Mouse (Mus musculus) ES-E14 (cell line): ENCODE measurements around the gene Selenop. TPM values are rescaled to one million over a fixed set of nuclear protein-coding genes. Genes with fewer than 3 reads are reported as not detected.
"Not testable (repeated sequence)": the region's sequence is repeated elsewhere in the genome, so short reads cannot be mapped to it uniquely, and the experiment has no call there.

ENCODE experiments used
- DNase-seq: peaks from one replicate; pipeline ENCODE4 v3.0.0-alpha.2; 2013; ENCODE audit warnings: low read depth, low spot score
- H3K27ac ChIP-seq: 2 replicates; pipeline ENCODE4 v1.5.1; 2012; ENCODE audit warnings: low read depth, mild to moderate bottlenecking, low read length, moderate library complexity, mixed read lengths; ENCODE audit not compliant: poor library complexity, insufficient read depth, severe bottlenecking
- H3K36me3 ChIP-seq: 2 replicates; pipeline ENCODE4 v1.6.1; 2012; ENCODE audit warnings: mild to moderate bottlenecking, low read length, moderate library complexity, mixed read lengths; ENCODE audit not compliant: control insufficient read depth, poor library complexity, insufficient read depth, severe bottlenecking
- H3K4me1 ChIP-seq, 2 experiments: fragments of 150-350 bp in 1 of 2; sonication (generic) in 1 of 2; 2 replicates each; pipeline ENCODE4 v1.6.1; 2012; ENCODE audit warnings: low read length in 2 of 2, mild to moderate bottlenecking in 1 of 2, mixed read lengths in 1 of 2; ENCODE audit not compliant: control insufficient read depth in 2 of 2, insufficient read depth in 2 of 2, poor library complexity in 1 of 2
- H3K4me3 ChIP-seq, 2 experiments: fragments of 150-350 bp in 1 of 2; sonication (generic) in 1 of 2; 2 replicates each; pipeline ENCODE4 v1.5.1; 2012; ENCODE audit warnings: low read length in 2 of 2, low read depth in 1 of 2, mild to moderate bottlenecking in 1 of 2, mixed read lengths in 1 of 2; ENCODE audit not compliant: insufficient read depth in 1 of 2, poor library complexity in 1 of 2, severe bottlenecking in 1 of 2
- H3K9ac ChIP-seq: 2 replicates; pipeline ENCODE4 v1.6.1; 2012; ENCODE audit warnings: low read depth, mild to moderate bottlenecking, low read length, mixed read lengths; ENCODE audit not compliant: poor library complexity, insufficient read depth, severe bottlenecking
- H3K9me3 ChIP-seq: fragments of 150-350 bp; sonication (generic); 2 replicates; pipeline ENCODE4 v1.6.1; 2012; ENCODE audit warnings: low read depth, mild to moderate bottlenecking, low read length; ENCODE audit not compliant: control insufficient read depth, insufficient read depth
- CHD2 ChIP-seq: IDR thresholded peaks from 2 replicates; pipeline ENCODE4 v1.6.1; 2014; ENCODE audit warnings: mild to moderate bottlenecking, low read depth, low read length, inconsistent platforms
- HCFC1 ChIP-seq: IDR thresholded peaks from 2 replicates; pipeline ENCODE4 v1.6.1; 2012; ENCODE audit warnings: low read length, inconsistent platforms, borderline replicate concordance; ENCODE audit not compliant: insufficient read depth
- MAFK ChIP-seq: IDR thresholded peaks from 2 replicates; pipeline ENCODE4 v1.6.1; 2014; ENCODE audit warnings: mild to moderate bottlenecking, low read depth, low read length, inconsistent platforms; ENCODE audit not compliant: insufficient read depth
- ZC3H11A ChIP-seq: IDR thresholded peaks from 2 replicates; pipeline ENCODE4 v1.6.1; 2012; ENCODE audit warnings: low read depth, mild to moderate bottlenecking, inconsistent platforms, low read length, borderline replicate concordance
- ZNF384 ChIP-seq: IDR thresholded peaks from 2 replicates; pipeline ENCODE4 v1.6.1; 2012; ENCODE audit warnings: low read depth, low read length, inconsistent platforms
- in situ Hi-C, 2 experiments: fragments of 600-800 bp; cut with MboI; formaldehyde crosslinking; loops; one replicate each; pipeline ENCODE4 v1.15.1; 2025; ENCODE audit warnings: low sequenced_read_pairs in 2 of 2, inconsistent platforms in 1 of 2; ENCODE audit not compliant: unreplicated experiment in 2 of 2
- total RNA-seq: library from RNA; depleted of rRNA; stranded (reverse); fragments of 300-350 nt; gene quantifications from 2 replicates; pipeline ENCODE4 v1.2.3, GENCODE M21; 2012

Selenop gene
- total RNA-seq, 1 experiment: 16.5 TPM

- no peak overlapping the region for H3K27ac ChIP-seq
- TF ChIP-seq MAFK: no peak
- no peak for TF ChIP-seq ZNF384
- no peak for TF ChIP-seq HCFC1
- TF ChIP-seq CHD2: no peak
- no peak for TF ChIP-seq ZC3H11A
- no peaks in the 10 kb centered on the region for H3K9me3 ChIP-seq
- DNase-seq: no peak
- H3K4me1 ChIP-seq: no peaks in the 10 kb centered on the region
- no peak overlapping the region for H3K9ac ChIP-seq
- no peak overlapping the region for H3K4me3 ChIP-seq
- in situ Hi-C loops: no loop called here
- no peaks in the 10 kb centered on the region for H3K36me3 ChIP-seq
Measured at GRCm38 (mm10) chr15:3237963-3238362, 30.4 kb upstream of the Selenop start.

DNA sequence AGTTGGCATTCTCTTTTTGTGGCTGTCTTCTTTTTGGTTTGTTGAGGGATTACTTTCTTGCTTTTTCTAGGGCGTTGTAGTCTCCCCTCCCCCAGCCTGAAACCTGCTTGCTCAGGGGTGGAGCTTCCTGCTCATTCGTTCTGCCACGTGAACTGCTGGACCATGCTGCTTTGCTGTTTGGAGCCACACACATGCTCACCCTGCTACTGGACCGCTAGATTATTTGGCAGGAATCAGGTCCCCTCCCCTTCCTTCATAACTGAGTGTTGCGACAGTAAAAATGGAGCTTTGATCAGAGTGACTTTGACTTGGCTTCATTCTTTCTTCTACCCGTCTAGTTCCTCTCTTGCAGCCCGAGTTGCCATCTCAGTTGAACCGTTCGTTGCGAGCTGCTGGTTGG is 23.3 kb upstream of the Selenop start:
- DNase-seq, H3K36me3 ChIP-seq, H3K4me3 ChIP-seq, H3K27ac ChIP-seq, H3K9me3 ChIP-seq, in situ Hi-C loops, H3K9ac ChIP-seq, H3K4me1 ChIP-seq: not testable (repeated sequence)

- Histone ChIP-seq H3K27ac (no peak overlapping the region), H3K4me1 (peaks cover 0 to 2% of the 10 kb centered on the region in 2 experiments; a peak in 1 of 4 replicates), H3K9me3 (no peaks in the 10 kb centered on the region), H3K9ac (no peak overlapping the region), H3K36me3 (no peaks in the 10 kb centered on the region), H3K4me3 (no peak overlapping the region)
- no peak for TF ChIP-seq CHD2
- no peak for TF ChIP-seq ZC3H11A
- no peak for TF ChIP-seq MAFK
- TF ChIP-seq HCFC1: no peak
- TF ChIP-seq ZNF384: no peak
- in situ Hi-C loops: no loop called here
- no peak for DNase-seq
Measured at GRCm38 (mm10) chr15:3250620-3251019, 17.7 kb upstream of the Selenop start.

- in situ Hi-C loops: no loop called here
- H3K4me3 ChIP-seq: no peak overlapping the region
- no peaks in the 10 kb centered on the region for H3K36me3 ChIP-seq
- TF ChIP-seq ZNF384 (no peak), HCFC1 (no peak), ZC3H11A (no peak), MAFK (no peak), CHD2 (no peak)
- no peaks in the 10 kb centered on the region for H3K9me3 ChIP-seq
- H3K27ac ChIP-seq: no peak overlapping the region
- peaks cover 0 to 2% of the 10 kb centered on the region in 2 experiments; a peak in 1 of 4 replicates for H3K4me1 ChIP-seq
- no peak overlapping the region for H3K9ac ChIP-seq
- no peak for DNase-seq
Measured at GRCm38 (mm10) chr15:3251031-3251717, 17.2 kb upstream of the Selenop start.

DNA sequence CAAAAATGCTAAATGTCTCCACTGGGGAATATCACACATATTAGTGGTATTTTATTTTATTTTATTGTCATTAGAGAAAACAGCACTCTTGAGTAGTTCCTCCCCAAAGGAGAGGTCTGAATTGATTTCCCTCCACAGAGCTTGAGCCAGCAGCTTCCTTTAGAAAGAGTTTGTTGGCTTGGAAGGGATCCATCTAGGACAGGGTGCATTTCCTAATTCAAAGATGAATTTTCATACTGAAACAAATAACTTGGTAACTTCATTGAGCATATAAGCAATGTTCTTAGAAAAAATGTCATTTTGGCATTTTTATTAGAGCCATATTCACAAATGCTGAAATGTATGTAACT is 16.7 kb upstream of the Selenop start:
- Histone ChIP-seq H3K4me1 (peaks cover 0 to 2% of the 10 kb centered on the region in 2 experiments; a peak in 1 of 4 replicates), H3K4me3 (no peak overlapping the region), H3K27ac (no peak overlapping the region), H3K9ac (no peak overlapping the region), H3K36me3 (no peaks in the 10 kb centered on the region), H3K9me3 (no peaks in the 10 kb centered on the region)
- DNase-seq: no peak
- TF ChIP-seq MAFK (no peak), HCFC1 (no peak), ZNF384 (no peak), ZC3H11A (no peak), CHD2 (no peak)
- in situ Hi-C loops: no loop called here
